Mouse (Mus musculus) olfactory bulb, adult 2 months (tissue): ENCODE measurements at regions not wholly inside any gene's neighbourhood (a gene's known extent, or its start where the extent isn't known, plus 50 kb on each side); places are given as distances from the start of the nearest gene placed in this dataset.

ENCODE experiments used
- CTCF ChIP-seq: fragments of 200-500 bp; IDR thresholded peaks from 2 replicates; pipeline ENCODE4 v1.5.1; 2012; ENCODE audit warnings: low read depth, mild to moderate bottlenecking, low read length, moderate library complexity; ENCODE audit not compliant: insufficient read depth
- POLR2A ChIP-seq: fragments of 200-500 bp; IDR thresholded peaks from 2 replicates; pipeline ENCODE4 v1.6.1; 2012; ENCODE audit warnings: mild to moderate bottlenecking, low read depth, low read length, moderate library complexity; ENCODE audit not compliant: insufficient read depth

- TF ChIP-seq CTCF, result no peak
- no peak for TF ChIP-seq POLR2A
Measured at GRCm38 (mm10) chr17:9235141-9235571, 186.7 kb upstream of the Gm17728 start.
